Mouse (Mus musculus): ENCODE results near the gene Pla2g4b. TPM values are rescaled to one million over a fixed set of nuclear protein-coding genes. Genes with fewer than 3 reads are reported as not detected.

Pla2g4b gene
- polyA plus RNA-seq, 1 experiment = 0.30 TPM

DNA sequence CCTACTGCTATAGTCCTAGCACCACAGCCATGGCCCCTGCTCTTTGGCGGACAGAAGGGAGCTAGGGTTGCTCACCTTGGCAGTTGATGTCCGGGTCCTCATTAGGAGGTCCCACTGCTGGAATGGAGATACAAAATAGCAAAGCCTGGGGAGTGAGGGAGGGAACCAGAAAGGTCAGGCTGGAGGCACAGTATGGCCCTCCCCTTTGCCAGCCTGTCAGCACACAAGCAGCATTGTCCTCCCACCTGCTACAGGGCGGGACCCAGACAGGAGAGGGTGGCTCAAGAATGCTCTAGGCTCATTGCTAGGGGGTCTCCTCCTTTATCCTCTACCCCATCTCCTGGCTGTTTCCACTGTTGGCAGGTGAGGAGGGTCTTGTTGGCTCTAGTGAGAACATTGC is 52.8 kb downstream of the Pla2g4b start:
- H3K9me3 ChIP-seq (ENCODE audit: control insufficient read depth, low read length) = peaks cover 3% of the 10 kb centered on the region; the same call in 1 of the 2 replicates
- H3K4me1 ChIP-seq (ENCODE audit: control insufficient read depth) = peaks cover 22% of the 10 kb centered on the region
- H3K27me3 ChIP-seq (ENCODE audit: control insufficient read depth) = no peaks in the 10 kb centered on the region
- no peak overlapping the region for H3K4me3 ChIP-seq (replicated peaks)
- TF ChIP-seq TAL1 (IDR thresholded peaks at IDR 0.05; ENCODE audit: low read length) (no peak), GATA1 (IDR thresholded peaks at IDR 0.05; ENCODE audit: low read length) (no peak)
- peaks cover 11% of the 10 kb centered on the region for H3K36me3 ChIP-seq (ENCODE audit: control insufficient read depth)

DNA sequence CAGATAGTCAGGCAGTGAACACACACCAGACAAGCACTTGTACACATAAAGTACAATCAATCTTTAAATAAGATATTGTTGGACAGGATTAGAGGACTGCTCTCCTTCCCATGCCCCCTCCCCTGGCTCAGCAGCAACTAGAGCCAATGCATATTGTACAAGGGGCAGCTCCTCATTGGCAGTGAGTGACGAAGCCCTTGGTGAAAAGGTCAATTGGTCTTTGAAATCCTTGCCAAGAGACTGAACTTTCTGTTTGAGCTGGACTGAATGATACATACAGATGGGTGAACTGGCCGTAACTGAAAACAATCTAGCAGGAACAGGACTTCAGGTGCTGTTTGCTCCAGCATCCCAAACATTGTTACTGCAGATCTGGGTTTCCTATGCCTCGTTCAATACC is 54.2 kb downstream of the Pla2g4b start:
- Histone ChIP-seq H3K27me3 (ENCODE audit: control insufficient read depth) (no peaks in the 10 kb centered on the region), H3K9me3 (ENCODE audit: control insufficient read depth, low read length) (no peaks in the 10 kb centered on the region), H3K36me3 (ENCODE audit: control insufficient read depth) (peaks cover 19% of the 10 kb centered on the region), H3K4me1 (ENCODE audit: control insufficient read depth) (peaks cover 22% of the 10 kb centered on the region), H3K4me3 (replicated peaks) (no peak overlapping the region)
- no peak for TF ChIP-seq GATA1 (IDR thresholded peaks at IDR 0.05; ENCODE audit: low read length)
- TF ChIP-seq TAL1 (IDR thresholded peaks at IDR 0.05; ENCODE audit: low read length) = no peak

DNA sequence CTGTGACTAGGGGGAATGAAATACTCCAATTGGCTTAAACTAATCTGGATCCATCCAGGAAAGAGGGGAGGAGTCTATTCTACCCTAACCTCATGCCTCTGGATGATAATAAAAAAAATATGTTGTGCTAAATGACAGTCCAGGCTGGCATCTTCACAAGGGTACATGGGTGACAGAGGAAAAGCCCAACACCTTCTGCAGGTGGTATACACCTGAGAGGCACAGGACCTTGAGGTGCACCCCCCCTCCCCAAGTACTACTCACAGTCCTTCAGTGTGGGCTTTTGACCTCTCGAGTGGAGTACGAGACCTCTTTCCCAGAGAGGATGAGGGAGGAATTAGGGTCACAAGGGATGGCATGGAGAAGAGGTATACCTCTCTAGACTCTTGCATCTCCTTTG is 54.7 kb downstream of the Pla2g4b start:
- Histone ChIP-seq H3K27me3 (ENCODE audit: control insufficient read depth) (no peaks in the 10 kb centered on the region), H3K36me3 (ENCODE audit: control insufficient read depth) (peaks cover 23% of the 10 kb centered on the region), H3K4me3 (replicated peaks) (no peak overlapping the region), H3K9me3 (ENCODE audit: control insufficient read depth, low read length) (no peaks in the 10 kb centered on the region), H3K4me1 (ENCODE audit: control insufficient read depth) (peaks cover 22% of the 10 kb centered on the region)
- TF ChIP-seq TAL1 (IDR thresholded peaks at IDR 0.05; ENCODE audit: low read length) (no peak), GATA1 (IDR thresholded peaks at IDR 0.05; ENCODE audit: low read length) (no peak)

DNA sequence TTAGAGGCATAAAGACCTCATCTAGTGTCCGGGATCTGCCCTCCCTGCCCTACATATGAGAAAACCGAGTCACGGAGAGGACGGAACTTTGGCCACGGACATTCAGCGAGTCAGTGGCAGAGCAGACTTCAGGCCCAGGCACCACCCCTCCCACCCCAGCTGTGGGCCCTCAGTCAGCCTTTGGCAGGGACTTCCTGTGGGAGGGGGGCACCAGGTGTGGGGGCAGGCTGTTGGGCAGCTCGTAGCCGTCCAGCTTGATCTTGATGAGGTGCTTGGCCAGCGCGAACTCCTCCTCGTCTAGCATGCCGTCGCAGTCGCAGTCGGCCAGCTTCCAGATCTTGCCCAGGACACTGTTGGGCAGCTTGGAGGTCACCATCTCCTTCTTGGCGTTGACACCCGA is 57.8 kb downstream of the Pla2g4b start:
- Histone ChIP-seq H3K9me3 (ENCODE audit: control insufficient read depth, low read length) (no peaks in the 10 kb centered on the region), H3K4me3 (replicated peaks) (no peak overlapping the region), H3K4me1 (ENCODE audit: control insufficient read depth) (peaks cover 6% of the 10 kb centered on the region), H3K36me3 (ENCODE audit: control insufficient read depth) (peaks cover 37% of the 10 kb centered on the region), H3K27me3 (ENCODE audit: control insufficient read depth) (no peaks in the 10 kb centered on the region)
- TF ChIP-seq GATA1 (IDR thresholded peaks at IDR 0.05; ENCODE audit: low read length) = no peak

Other genes with a start within 250 kb of the Pla2g4b start
- gene Rpap1, start 245.9 kb upstream of the Pla2g4b start, polyA plus RNA-seq (2012) = 0.74 and 0.80 TPM in 2 replicates
- gene Tyro3, start 235.7 kb upstream of the Pla2g4b start, polyA plus RNA-seq (2012) = 0.01 TPM in 1 of 2 replicates, not detected in the other
- 0.01 and 0.02 TPM in 2 replicates for gene Mga, start 136.2 kb upstream of the Pla2g4b start, polyA plus RNA-seq (2012)
- gene Mapkbp1, start 60.7 kb upstream of the Pla2g4b start, polyA plus RNA-seq (2012) = 0.02 TPM in 2 replicates
- 0.44 and 0.82 TPM in 2 replicates for gene Jmjd7, start 5.9 kb upstream of the Pla2g4b start, polyA plus RNA-seq (2012)
- gene Gm28042, start 5.9 kb upstream of the Pla2g4b start, polyA plus RNA-seq (2012) = 0.01 TPM in 1 of 2 replicates, not detected in the other
- 0.67 and 1.1 TPM in 2 replicates for gene Ehd4, start 121.2 kb downstream of the Pla2g4b start, polyA plus RNA-seq (2012)
- 0.01 TPM in 1 of 2 replicates, not detected in the other for gene Pla2g4e, start 211.9 kb downstream of the Pla2g4b start, polyA plus RNA-seq (2012)